Mouse (Mus musculus) heart, embryonic 16.5 days (tissue): ENCODE results near the gene Cluh. TPM values are rescaled to one million over a fixed set of nuclear protein-coding genes. Genes with fewer than 3 reads are reported as not detected.

Experiments
- ATAC-seq: fragments of 200-750 bp; cut with Nextera tagmentation; replicated peaks from 2 replicates; pipeline ENCODE4 v1.8.0; 2017; ENCODE audit warnings: moderate number of reproducible peaks; ENCODE audit not compliant: insufficient read depth, low FRiP score; ENCODE audit errors: extremely low read depth
- H3K27ac ChIP-seq: fragments of 300-500 bp; sonication (generic); 2 replicates; pipeline ENCODE4 v1.5.1; 2014; ENCODE audit warnings: mild to moderate bottlenecking, low read length, control low read depth, moderate library complexity
- H3K27me3 ChIP-seq: fragments of 300-500 bp; sonication (generic); 2 replicates; pipeline ENCODE4 v1.6.1; 2014; ENCODE audit warnings: low read length, mixed read lengths; ENCODE audit not compliant: control insufficient read depth, insufficient read depth
- H3K36me3 ChIP-seq: fragments of 300-500 bp; sonication (generic); 2 replicates; pipeline ENCODE4 v1.6.1; 2014; ENCODE audit not compliant: control insufficient read depth, insufficient read depth
- H3K4me1 ChIP-seq: fragments of 300-500 bp; sonication (generic); 2 replicates; pipeline ENCODE4 v1.6.1; 2014; ENCODE audit warnings: low read length, mixed read lengths; ENCODE audit not compliant: control insufficient read depth, insufficient read depth
- H3K4me2 ChIP-seq: fragments of 300-500 bp; sonication (generic); 2 replicates; pipeline ENCODE4 v1.6.1; 2014; ENCODE audit warnings: low read depth, mild to moderate bottlenecking, control low read depth, low read length
- H3K4me3 ChIP-seq: fragments of 300-500 bp; sonication (generic); 2 replicates; pipeline ENCODE4 v1.5.1; 2014; ENCODE audit warnings: mild to moderate bottlenecking, control low read depth, low read length
- H3K9ac ChIP-seq: fragments of 300-500 bp; sonication (generic); 2 replicates; pipeline ENCODE4 v1.6.1; 2014; ENCODE audit warnings: low read length, control low read depth
- H3K9me3 ChIP-seq: fragments of 300-500 bp; sonication (generic); replicated peaks from 2 replicates; pipeline ENCODE4 v1.6.1; 2016; ENCODE audit warnings: low read length; ENCODE audit not compliant: control insufficient read depth
- WGBS: fragments of 180-500 bp; shearing (Covaris S2); extraction: QIAGEN DNeasy Blood & Tissue Kit; methylation state at CpG from one replicate; pipeline ENCODE4 v1.1.7; 2014; 5-methylcytosine and 5-hydroxymethylcytosine counted together
- polyA plus RNA-seq: library from polyadenylated mRNA; unstranded; fragments of >200 nt; fragmentation: Nextera tagmentation; extraction: Ambion mirVana; gene quantifications from 2 replicates; pipeline ENCODE4 v1.2.1, GENCODE M21; 2015

Gene Cluh
- polyA plus RNA-seq, 1 experiment from 2014 or later: 63.0 TPM

- Histone ChIP-seq H3K9me3 (no peaks in the 10 kb centered on the region), H3K9ac (peak overlapping the region; percentile 70), H3K4me3 (peak overlapping the region; percentile 26), H3K27me3 (no peaks in the 10 kb centered on the region), H3K4me2 (peak overlapping the region; percentile 64), H3K4me1 (peaks cover 54% of the 10 kb centered on the region), H3K27ac (peak overlapping the region; percentile 95), H3K36me3 (peaks cover 19% of the 10 kb centered on the region)
- ATAC-seq: peak; percentile 43
- WGBS: 43% methylated on average over 6 of the region's 6 CpGs
Observed at GRCm38 (mm10) chr11:74653385-74653784, 4.1 kb downstream of the Cluh start.

GRCm38 (mm10) chr11:74655941-74656340 lies 6.6 kb downstream of the Cluh start:
- Histone ChIP-seq H3K27me3 (no peaks in the 10 kb centered on the region), H3K36me3 (peaks cover 44% of the 10 kb centered on the region), H3K9ac (no peak overlapping the region), H3K4me2 (no peak overlapping the region), H3K27ac (no peak overlapping the region), H3K4me1 (peaks cover 45% of the 10 kb centered on the region), H3K4me3 (no peak overlapping the region), H3K9me3 (no peaks in the 10 kb centered on the region)
- WGBS: 69% methylated on average over 3 of the region's 3 CpGs
- ATAC-seq: no peak

GRCm38 (mm10) chr11:74660336-74660735 lies 11.0 kb downstream of the Cluh start:
- Histone ChIP-seq H3K4me2 (no peak overlapping the region), H3K27ac (no peak overlapping the region), H3K4me1 (peaks cover 3% of the 10 kb centered on the region; the same call in 1 of the 2 replicates), H3K36me3 (peaks cover 85% of the 10 kb centered on the region), H3K27me3 (no peaks in the 10 kb centered on the region), H3K9ac (no peak overlapping the region), H3K9me3 (no peaks in the 10 kb centered on the region), H3K4me3 (no peak overlapping the region)
- WGBS: 92% methylated on average over 13 of the region's 13 CpGs
- ATAC-seq: no peak

- no peak for ATAC-seq
- Histone ChIP-seq H3K4me2 (no peak overlapping the region), H3K4me1 (no peaks in the 10 kb centered on the region), H3K9ac (no peak overlapping the region), H3K4me3 (no peak overlapping the region), H3K36me3 (peaks cover 95% of the 10 kb centered on the region), H3K9me3 (no peaks in the 10 kb centered on the region), H3K27ac (no peak overlapping the region), H3K27me3 (no peaks in the 10 kb centered on the region)
- WGBS: 85% methylated on average over 19 of the region's 19 CpGs
Observed at GRCm38 (mm10) chr11:74661641-74662040, 12.3 kb downstream of the Cluh start.

GRCm38 (mm10) chr11:74662221-74662620 lies 12.9 kb downstream of the Cluh start:
- Histone ChIP-seq H3K36me3 (peaks cover 96% of the 10 kb centered on the region), H3K9me3 (no peaks in the 10 kb centered on the region), H3K9ac (no peak overlapping the region), H3K4me1 (no peaks in the 10 kb centered on the region), H3K4me2 (no peak overlapping the region), H3K27ac (no peak overlapping the region), H3K4me3 (no peak overlapping the region), H3K27me3 (no peaks in the 10 kb centered on the region)
- ATAC-seq: no peak
- WGBS: 83% methylated on average over 6 of the region's 6 CpGs

GRCm38 (mm10) chr11:74664279-74664678 lies 15.0 kb downstream of the Cluh start:
- H3K4me1 ChIP-seq: no peaks in the 10 kb centered on the region
- no peak overlapping the region for H3K9ac ChIP-seq
- ATAC-seq: no peak
- no peak overlapping the region for H3K4me3 ChIP-seq
- no peak overlapping the region for H3K27ac ChIP-seq
- no peaks in the 10 kb centered on the region for H3K27me3 ChIP-seq
- no peaks in the 10 kb centered on the region for H3K9me3 ChIP-seq
- 86% methylated on average over 3 of the region's 3 CpGs for WGBS
- no peak overlapping the region for H3K4me2 ChIP-seq
- H3K36me3 ChIP-seq: peaks cover 95% of the 10 kb centered on the region

- Histone ChIP-seq H3K36me3 (peaks cover 95% of the 10 kb centered on the region), H3K4me2 (no peak overlapping the region), H3K4me1 (no peaks in the 10 kb centered on the region), H3K9me3 (no peaks in the 10 kb centered on the region), H3K27ac (no peak overlapping the region), H3K4me3 (no peak overlapping the region), H3K27me3 (no peaks in the 10 kb centered on the region), H3K9ac (no peak overlapping the region)
- ATAC-seq: no peak
- 92% methylated on average over 8 of the region's 8 CpGs for WGBS
Observed at GRCm38 (mm10) chr11:74664906-74665305, 15.6 kb downstream of the Cluh start.

- Histone ChIP-seq H3K36me3 (peaks cover 91% of the 10 kb centered on the region), H3K27ac (no peak overlapping the region), H3K9ac (no peak overlapping the region), H3K4me1 (no peaks in the 10 kb centered on the region), H3K4me2 (no peak overlapping the region), H3K9me3 (no peaks in the 10 kb centered on the region), H3K27me3 (no peaks in the 10 kb centered on the region), H3K4me3 (no peak overlapping the region)
- 89% methylated on average over 17 of the region's 17 CpGs for WGBS
- no peak for ATAC-seq
Observed at GRCm38 (mm10) chr11:74665631-74666283, 16.5 kb downstream of the Cluh start.

- WGBS: 90% methylated on average over 5 of the region's 5 CpGs
- Histone ChIP-seq H3K9ac (no peak overlapping the region), H3K27ac (no peak overlapping the region), H3K36me3 (peaks cover 86% of the 10 kb centered on the region), H3K9me3 (no peaks in the 10 kb centered on the region), H3K4me1 (no peaks in the 10 kb centered on the region), H3K4me2 (no peak overlapping the region), H3K27me3 (no peaks in the 10 kb centered on the region), H3K4me3 (no peak overlapping the region)
- no peak for ATAC-seq
Observed at GRCm38 (mm10) chr11:74666284-74666652, 17.0 kb downstream of the Cluh start.
